Mouse (Mus musculus): Measurements from ENCODE around the gene Il2rb.

DNA sequence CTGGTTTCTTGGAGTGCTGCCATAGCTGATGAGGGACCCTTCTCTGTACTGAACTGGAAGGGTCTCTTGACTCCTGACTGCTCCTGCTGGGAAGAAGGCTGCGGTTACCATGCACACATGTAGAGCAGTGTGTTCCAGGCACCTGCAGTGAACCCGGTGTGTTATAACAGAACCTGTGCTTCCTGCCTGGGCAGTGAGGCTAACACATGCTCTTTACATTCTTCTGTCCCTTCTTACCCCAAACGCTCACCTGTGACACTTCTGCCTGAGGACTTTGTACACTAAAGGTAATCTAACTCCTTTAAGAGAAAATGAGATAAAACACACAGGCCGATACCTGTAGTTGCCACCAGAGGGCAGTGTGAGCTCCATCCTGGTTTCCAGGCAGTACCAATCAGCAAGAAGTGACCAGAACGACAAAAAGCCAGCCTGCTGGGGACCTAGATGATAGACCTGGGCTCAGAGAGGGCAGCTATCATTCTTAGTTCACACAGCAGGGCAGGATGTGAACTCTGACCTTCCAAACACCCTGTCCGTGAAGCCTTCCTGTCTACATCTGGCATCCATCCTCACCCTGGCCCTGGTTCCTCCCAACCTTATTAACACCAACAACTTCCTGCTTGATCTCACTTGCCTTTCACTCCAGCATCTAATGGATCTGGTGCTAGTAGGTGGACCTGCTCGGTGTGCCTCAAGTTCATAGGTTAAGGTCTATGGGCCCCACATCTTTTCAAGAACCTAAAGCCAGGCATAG lies 19.5 kb upstream of the Il2rb start:
- TF ChIP-seq CTCF (conservative IDR thresholded peaks at IDR 0.05; ENCODE audit: low read length) (peak; percentile 97), NANOG (IDR thresholded peaks at IDR 0.05; ENCODE audit: borderline replicate concordance, low read length) (no peak)

Measured in E14TG2a.4 (cell line).